Mouse (Mus musculus): ENCODE results near the gene A3galt2.

Gene A3galt2

GRCm38 (mm10) chr4:128727721-128728430, 27.3 kb upstream of the A3galt2 start:
- DNase-seq (ENCODE audit: extremely low read depth, low read depth) = no peak

- no peak for DNase-seq (ENCODE audit: extremely low read depth, low read depth)
Measured at GRCm38 (mm10) chr4:128728431-128728851, 26.7 kb upstream of the A3galt2 start.

- DNase-seq (ENCODE audit: extremely low read depth, low read depth) = no peak
Measured at GRCm38 (mm10) chr4:128729033-128729708, 26.0 kb upstream of the A3galt2 start.

- DNase-seq (ENCODE audit: extremely low read depth, low read depth) = no peak
Measured at GRCm38 (mm10) chr4:128729709-128730037, 25.5 kb upstream of the A3galt2 start.

GRCm38 (mm10) chr4:128730271-128730670, 24.9 kb upstream of the A3galt2 start:
- no peak for DNase-seq (ENCODE audit: extremely low read depth, low read depth)

- no peak for DNase-seq (ENCODE audit: extremely low read depth, low read depth)
Measured at GRCm38 (mm10) chr4:128732794-128733193, 22.4 kb upstream of the A3galt2 start.

GRCm38 (mm10) chr4:128733496-128733895, 21.7 kb upstream of the A3galt2 start:
- no peak for DNase-seq (ENCODE audit: extremely low read depth, low read depth)

- DNase-seq (ENCODE audit: extremely low read depth, low read depth) = no peak
Measured at GRCm38 (mm10) chr4:128734217-128734616, 20.9 kb upstream of the A3galt2 start.

- no peak for DNase-seq (ENCODE audit: extremely low read depth, low read depth)
Measured at GRCm38 (mm10) chr4:128734721-128735671, 20.2 kb upstream of the A3galt2 start.

GRCm38 (mm10) chr4:128737137-128737589, 18.0 kb upstream of the A3galt2 start:
- no peak for DNase-seq (ENCODE audit: extremely low read depth, low read depth)

GRCm38 (mm10) chr4:128737825-128738610, 17.1 kb upstream of the A3galt2 start:
- no peak for DNase-seq (ENCODE audit: extremely low read depth, low read depth)

GRCm38 (mm10) chr4:128740878-128741277, 14.3 kb upstream of the A3galt2 start:
- DNase-seq (ENCODE audit: extremely low read depth, low read depth) = no peak

GRCm38 (mm10) chr4:128741906-128742305, 13.3 kb upstream of the A3galt2 start:
- no peak for DNase-seq (ENCODE audit: extremely low read depth, low read depth)

GRCm38 (mm10) chr4:128742379-128742970, 12.7 kb upstream of the A3galt2 start:
- no peak for DNase-seq (ENCODE audit: extremely low read depth, low read depth)

GRCm38 (mm10) chr4:128743031-128743626, 12.0 kb upstream of the A3galt2 start:
- no peak for DNase-seq (ENCODE audit: extremely low read depth, low read depth)

GRCm38 (mm10) chr4:128745160-128745559, 10.0 kb upstream of the A3galt2 start:
- no peak for DNase-seq (ENCODE audit: extremely low read depth, low read depth)

- DNase-seq (ENCODE audit: extremely low read depth, low read depth) = no peak
Measured at GRCm38 (mm10) chr4:128747614-128748270, 7.4 kb upstream of the A3galt2 start.

- DNase-seq (ENCODE audit: extremely low read depth, low read depth) = no peak
Measured at GRCm38 (mm10) chr4:128748309-128748708, 6.9 kb upstream of the A3galt2 start.

- DNase-seq (ENCODE audit: extremely low read depth, low read depth) = no peak
Measured at GRCm38 (mm10) chr4:128751006-128751405, 4.2 kb upstream of the A3galt2 start.
